Mouse (Mus musculus): Measurements from ENCODE around the gene Cpne6. TPM values are rescaled to one million over a fixed set of nuclear protein-coding genes. Genes with fewer than 3 reads are reported as not detected.

Cpne6 gene
- total RNA-seq, 2 experiments from 2014 or later = 0.12 TPM; not detected in 1

DNA sequence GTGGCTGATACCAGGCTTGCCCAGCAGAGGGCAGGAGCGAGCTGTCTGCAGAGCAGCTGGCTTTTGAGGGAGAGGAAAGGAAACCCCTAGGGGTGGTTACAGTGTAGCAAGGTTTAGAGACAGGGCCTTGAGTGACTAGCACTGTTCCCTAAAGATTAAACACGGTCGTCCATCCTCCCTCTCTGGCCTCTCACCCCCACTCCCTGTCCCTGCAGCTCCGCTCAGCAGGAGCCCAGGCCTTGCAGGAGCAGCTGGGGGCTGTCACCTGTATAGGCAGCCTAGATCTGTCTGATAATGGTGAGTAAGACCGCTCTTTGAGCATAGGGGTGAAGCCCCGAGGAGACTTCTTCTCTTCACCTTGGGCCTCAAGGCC lies 12.8 kb upstream of the Cpne6 start:
- peak; percentile 96 for DNase-seq

GRCm38 (mm10) chr14:55505612-55506011 lies 4.6 kb upstream of the Cpne6 start:
- DNase-seq = no peak

DNA sequence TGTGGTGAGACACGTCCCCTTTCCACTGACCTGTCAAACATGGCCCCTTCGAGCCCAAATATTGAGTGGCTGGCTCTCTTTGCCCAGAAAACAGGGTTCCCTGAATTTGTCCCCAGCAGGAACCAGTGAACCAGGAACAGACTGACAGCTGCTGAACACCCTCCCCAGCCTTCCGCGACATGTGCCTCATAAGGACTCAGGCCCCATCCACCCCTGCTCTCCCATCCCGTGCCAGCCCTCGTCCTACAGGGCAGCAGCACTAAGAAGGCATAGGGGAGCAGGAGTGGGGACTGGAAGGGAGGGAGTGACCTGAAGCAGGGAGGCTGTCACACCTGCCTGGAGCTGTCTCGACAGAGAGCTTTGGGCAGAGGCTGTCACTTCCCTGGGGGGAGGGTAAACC lies 2.4 kb upstream of the Cpne6 start:
- no peak for DNase-seq

- DNase-seq = no peak
Measured at GRCm38 (mm10) chr14:55509540-55509939, 705 bp upstream of the Cpne6 start.

DNA sequence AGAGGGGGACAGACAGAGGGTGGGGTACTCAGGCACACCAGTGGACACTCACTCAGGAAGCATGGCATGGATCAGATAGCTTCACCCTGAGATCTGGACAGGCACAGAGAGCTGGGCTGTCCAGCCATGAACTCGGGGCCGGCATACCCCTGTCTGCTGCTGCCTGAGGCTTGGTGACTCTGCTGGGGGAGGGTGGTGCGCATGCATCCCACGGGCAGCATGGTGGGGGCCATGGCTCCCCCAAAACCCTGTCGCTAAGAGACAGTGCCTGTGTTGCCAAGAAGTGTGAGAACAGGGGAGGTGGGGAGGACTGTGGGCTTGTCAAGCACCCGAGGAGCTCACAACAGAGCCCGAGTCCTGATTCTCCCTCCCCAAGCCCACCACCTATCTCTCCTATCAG lies 792 bp downstream of the Cpne6 start:
- DNase-seq = no peak

- DNase-seq = no peak
Measured at GRCm38 (mm10) chr14:55513927-55514326, 3.7 kb downstream of the Cpne6 start.

GRCm38 (mm10) chr14:55515846-55516245 lies 5.6 kb downstream of the Cpne6 start:
- DNase-seq = no peak

GRCm38 (mm10) chr14:55518897-55519296 lies 8.7 kb downstream of the Cpne6 start:
- no peak for DNase-seq

DNA sequence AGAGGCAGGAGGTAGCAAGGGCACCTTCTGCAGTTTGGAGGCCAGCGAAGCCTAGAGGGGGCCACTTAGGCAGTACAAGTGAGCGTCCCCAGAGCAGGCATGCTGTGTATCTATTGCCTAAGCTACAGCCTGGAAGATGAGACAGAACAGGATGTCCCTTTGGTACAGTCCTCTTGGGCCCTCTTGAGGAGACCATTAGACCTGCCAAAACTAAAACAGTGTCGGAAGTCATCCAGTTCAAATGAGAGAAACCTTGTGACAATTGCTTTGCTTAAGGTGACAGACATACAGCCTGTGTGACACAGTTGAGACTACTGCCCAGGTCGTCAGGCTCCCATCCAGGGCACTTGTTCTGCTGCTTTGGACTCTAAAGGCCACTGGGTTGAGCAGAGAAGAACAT lies 9.4 kb downstream of the Cpne6 start:
- no peak for DNase-seq

- DNase-seq = peak; percentile 27
Measured at GRCm38 (mm10) chr14:55520451-55521361, 10.5 kb downstream of the Cpne6 start.

DNA sequence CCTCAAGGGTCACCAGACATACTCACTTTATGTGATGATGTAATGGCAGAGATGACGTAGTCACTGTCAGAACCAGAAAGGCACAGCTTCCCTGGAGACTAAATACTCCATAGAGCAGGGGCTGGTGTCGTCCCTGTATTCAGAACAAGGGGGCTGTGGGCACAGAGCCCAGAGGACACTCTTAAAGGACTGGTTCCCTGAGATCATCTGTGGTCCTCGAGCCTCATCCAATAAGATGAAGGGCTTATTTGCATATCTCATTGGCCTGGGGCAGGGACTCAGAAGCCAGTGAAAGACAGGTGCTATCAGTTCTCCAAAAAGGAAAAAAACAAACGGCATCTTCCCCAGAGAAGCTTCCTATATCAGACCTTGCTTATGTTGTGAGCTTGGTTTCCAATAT lies 13.8 kb downstream of the Cpne6 start:
- no peak for DNase-seq

- DNase-seq = no peak
Measured at GRCm38 (mm10) chr14:55524785-55525184, 14.5 kb downstream of the Cpne6 start, which contains the start of gene Nrl. TSS of gene Nrl (minus strand) at chr14:55524981.

DNA sequence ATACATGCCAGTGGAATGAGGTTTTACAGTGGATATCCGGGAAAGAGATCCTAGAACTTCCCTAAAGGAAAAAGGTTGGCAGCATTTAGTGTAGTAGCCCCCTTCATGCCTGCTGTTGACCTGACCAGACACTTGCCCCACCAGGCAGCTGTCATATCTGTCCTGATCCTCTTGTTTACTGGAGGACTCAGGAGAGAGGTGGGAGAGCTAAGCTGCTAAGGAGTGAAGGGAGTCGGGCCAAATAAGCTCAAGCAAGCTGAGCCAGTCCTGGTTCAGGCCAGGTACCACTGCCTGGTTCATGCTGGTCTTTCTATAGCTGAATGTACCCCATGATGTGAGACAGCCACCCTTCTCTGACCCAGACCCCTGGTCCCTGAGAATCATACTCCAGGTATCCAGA lies 16.4 kb downstream of the Cpne6 start:
- DNase-seq = no peak

- peak; percentile 31 for DNase-seq
Measured at GRCm38 (mm10) chr14:55527940-55528339, 17.7 kb downstream of the Cpne6 start.

DNA sequence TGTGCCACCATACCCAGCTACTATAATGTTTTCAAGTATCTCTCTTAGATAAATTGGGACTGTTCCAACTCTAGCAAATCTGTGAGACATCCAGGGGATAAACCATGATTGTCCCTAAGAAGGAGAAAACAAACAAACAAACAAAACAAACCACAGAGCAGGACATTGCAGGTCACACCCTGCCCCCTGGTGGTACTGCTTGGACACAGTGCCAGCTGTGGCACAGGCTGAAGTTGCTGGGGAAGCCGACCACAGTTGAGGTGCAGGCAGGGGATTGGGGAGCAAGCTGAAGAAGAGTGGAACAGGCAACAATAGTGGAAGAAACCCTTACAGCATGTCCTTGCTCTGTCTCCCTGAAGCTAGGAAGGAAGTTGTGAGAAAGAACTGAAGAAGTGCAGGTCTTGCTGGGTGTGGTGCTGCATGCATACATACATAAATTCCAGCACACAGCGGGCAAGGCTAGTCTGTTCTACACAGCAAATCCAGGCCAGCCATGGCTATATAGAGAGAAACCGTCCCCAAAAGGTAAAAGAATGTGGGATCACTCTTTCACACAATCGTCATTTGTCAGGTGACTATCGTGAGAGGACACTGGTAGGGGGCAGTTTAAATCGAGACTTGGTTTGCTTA lies 26.0 kb downstream of the Cpne6 start:
- peak; percentile 68 for DNase-seq

- DNase-seq = peak; percentile 88
Measured at GRCm38 (mm10) chr14:55540067-55540786, 30.0 kb downstream of the Cpne6 start, which contains the start of gene Pck2. TSS of gene Pck2 (plus strand) at chr14:55540266.

DNA sequence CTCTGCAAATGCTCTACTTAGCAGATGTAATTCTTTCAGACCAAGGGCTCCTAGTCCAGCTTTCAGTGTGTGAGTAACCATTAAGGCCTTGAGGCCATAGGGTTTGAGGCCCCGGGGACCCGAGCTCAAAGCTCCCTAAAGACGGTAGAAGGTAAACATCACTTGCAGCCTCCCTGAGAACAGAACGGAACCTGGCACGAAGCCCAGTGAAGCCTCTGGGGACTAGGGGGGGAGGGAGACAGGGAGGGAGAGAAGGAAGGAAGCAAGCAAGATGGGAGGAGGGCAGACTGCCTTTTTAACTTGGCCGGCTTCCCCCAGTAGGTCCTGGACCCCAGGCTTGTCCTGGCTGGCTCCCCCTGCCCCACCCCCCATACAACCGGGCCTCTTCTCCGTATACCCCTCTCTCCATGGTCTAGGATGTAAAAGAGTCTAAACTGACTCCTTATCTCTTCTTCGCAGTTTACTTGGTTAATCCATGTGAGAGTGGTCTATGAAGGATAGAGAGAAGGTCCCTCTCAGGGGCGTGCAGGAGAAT lies 30.6 kb downstream of the Cpne6 start:
- peak; percentile 93 for DNase-seq

DNA sequence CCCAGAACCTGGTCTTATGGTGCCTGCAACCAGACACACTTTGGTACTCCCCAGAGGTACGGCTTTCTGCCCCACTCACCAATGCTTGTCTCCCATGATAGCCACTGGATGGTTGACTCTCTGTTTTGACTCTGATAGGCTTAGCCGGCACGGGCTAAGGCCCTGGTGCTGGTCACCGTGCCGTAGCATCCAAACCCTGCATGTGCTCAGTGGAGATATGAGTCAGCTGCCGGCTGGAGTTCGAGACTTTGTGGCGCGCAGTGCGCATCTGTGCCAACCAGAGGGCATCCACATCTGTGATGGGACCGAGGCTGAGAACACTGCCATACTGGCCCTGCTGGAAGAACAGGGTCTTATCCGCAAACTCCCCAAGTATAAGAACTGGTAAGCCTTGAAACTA lies 32.0 kb downstream of the Cpne6 start:
- DNase-seq = no peak

DNA sequence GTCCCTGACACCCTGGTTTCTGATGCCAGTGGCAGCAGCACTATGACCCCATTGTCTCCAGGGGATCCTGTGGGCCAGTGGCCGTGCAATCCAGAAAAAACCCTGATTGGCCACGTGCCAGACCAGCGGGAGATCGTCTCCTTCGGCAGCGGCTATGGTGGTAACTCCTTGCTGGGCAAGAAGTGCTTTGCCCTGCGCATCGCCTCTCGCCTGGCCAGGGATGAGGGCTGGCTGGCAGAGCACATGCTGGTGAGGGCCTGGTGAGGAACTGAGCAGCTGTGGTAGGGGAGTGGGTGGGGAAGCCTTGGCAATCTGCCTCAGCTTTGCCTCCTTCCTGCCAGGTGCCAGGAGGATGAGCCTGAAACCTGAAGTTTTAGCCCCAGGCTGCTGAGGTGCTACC lies 34.1 kb downstream of the Cpne6 start:
- DNase-seq = peak; percentile 28

DNA sequence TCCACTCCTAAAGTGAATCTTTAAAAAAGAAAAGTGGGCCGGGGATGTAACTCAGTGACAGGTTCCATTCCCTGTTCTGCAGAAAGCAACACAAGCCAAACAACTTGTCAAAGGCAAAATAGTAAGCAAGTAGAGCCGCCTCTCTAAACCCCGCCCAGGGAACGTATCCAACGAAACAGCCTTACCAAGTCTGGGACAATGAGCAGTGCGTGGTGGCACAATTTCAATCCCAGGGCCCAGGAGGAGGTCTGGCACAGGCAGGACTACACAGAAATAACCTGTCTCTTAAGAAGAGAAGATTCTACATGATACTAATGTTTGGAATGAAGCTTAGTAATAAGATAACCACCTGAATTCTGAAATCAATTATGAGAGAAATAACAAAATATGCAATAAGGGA lies 39.9 kb downstream of the Cpne6 start:
- DNase-seq = no peak

DNA sequence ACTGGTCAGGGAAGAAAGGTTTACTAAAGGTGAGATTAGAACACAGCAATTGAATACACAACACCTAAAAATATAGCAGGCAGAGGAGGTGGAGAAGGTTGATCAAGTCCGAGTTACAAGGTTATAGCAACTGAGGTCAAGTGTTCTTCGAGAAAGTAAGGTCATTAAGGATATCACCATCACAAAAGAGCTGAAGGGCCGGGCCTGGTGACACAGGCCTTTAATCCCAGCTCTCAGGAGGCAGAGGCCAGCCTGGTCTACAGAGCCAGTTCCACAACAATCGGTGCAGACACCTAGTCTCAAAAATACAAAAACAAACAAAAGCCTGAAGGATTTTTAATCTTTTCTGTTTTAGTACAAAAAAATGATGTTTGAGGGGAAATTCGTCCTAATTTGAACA lies 41.1 kb downstream of the Cpne6 start:
- no peak for DNase-seq

GRCm38 (mm10) chr14:55551794-55552193 lies 41.5 kb downstream of the Cpne6 start:
- no peak for DNase-seq

DNA sequence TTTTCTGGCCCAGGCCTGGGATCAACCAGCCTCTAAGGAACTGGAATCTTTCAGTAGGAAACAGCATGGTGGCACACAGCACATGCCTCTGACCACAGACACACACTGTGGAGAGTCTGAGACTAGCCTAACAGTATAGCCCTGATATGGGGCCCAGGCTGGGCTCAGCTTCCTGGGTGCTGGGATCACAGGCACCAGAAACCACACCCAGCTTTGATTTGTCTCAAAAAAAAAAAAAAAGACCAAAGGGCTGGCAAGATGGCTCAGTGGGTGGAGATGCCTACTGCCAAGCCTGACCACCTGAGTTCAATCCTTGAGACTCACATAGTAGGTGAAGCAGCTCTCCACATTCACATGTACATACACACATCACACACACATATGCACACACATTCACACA lies 44.4 kb downstream of the Cpne6 start:
- DNase-seq = no peak
